Mouse (Mus musculus) G1E (cell line): ENCODE results near the gene Armh3.

ENCODE experiments used
- CTCF ChIP-seq: IDR thresholded peaks from 2 replicates; pipeline ENCODE4 v1.5.1; 2012; ENCODE audit warnings: low read depth, low read length, inconsistent platforms, mixed read lengths
- GATA1 ChIP-seq: IDR thresholded peaks from 2 replicates; pipeline ENCODE4 v1.6.1; 2012; ENCODE audit warnings: borderline replicate concordance, low read length, inconsistent platforms, mixed read lengths
- GATA2 ChIP-seq: IDR thresholded peaks from 2 replicates; pipeline ENCODE4 v1.6.1; 2012; ENCODE audit warnings: low read depth, low read length, inconsistent platforms, borderline replicate concordance
- TAL1 ChIP-seq: conservative IDR thresholded peaks from 2 replicates; pipeline ENCODE4 v1.6.1; 2012; ENCODE audit warnings: low read depth, low read length, inconsistent platforms, mixed read lengths

GRCm38 (mm10) chr19:45835490-45835889 is 162.8 kb downstream of the Armh3 start:
- no peak for TF ChIP-seq CTCF
- TF ChIP-seq TAL1 = no peak
- TF ChIP-seq GATA2 = no peak
- TF ChIP-seq GATA1 = no peak
